Mouse (Mus musculus) CD8-positive naive resting alpha-beta T cell, adult 2 months (primary cell): Measurements from ENCODE around the gene Tgm3.

Source experiments
- DNase-seq, 2 experiments: peaks; one replicate each; pipeline ENCODE4 v3.0.0; 2022; ENCODE audit warnings: low read depth in 2 of 2, low spot score in 2 of 2

Gene Tgm3

GRCm38 (mm10) chr2:130068228-130068627 lies 56.1 kb downstream of the Tgm3 start:
- DNase-seq = no peak

- DNase-seq = no peak
Observed at GRCm38 (mm10) chr2:130070396-130070795, 58.2 kb downstream of the Tgm3 start.
